Mouse (Mus musculus) small intestine, adult 2 months (tissue): ENCODE data around the gene Chmp3. TPM values are rescaled to one million over a fixed set of nuclear protein-coding genes. Genes with fewer than 3 reads are reported as not detected.

Experiments used
- H3K27ac ChIP-seq: fragments of 200-500 bp; 2 replicates; pipeline ENCODE4 v1.5.1; 2012; ENCODE audit warnings: low read depth, low read length, control low read depth, inconsistent platforms; ENCODE audit not compliant: insufficient read depth
- H3K27me3 ChIP-seq: fragments of 200-500 bp; 2 replicates; pipeline ENCODE4 v1.6.1; 2012; ENCODE audit warnings: mild to moderate bottlenecking, moderate library complexity, low read length, inconsistent platforms; ENCODE audit not compliant: control insufficient read depth, insufficient read depth
- H3K36me3 ChIP-seq: fragments of 200-500 bp; 2 replicates; pipeline ENCODE4 v1.6.1; 2012; ENCODE audit warnings: mild to moderate bottlenecking, low read length, control low read depth, inconsistent platforms; ENCODE audit not compliant: control insufficient read depth, insufficient read depth
- H3K4me1 ChIP-seq: fragments of 200-500 bp; 2 replicates; pipeline ENCODE4 v1.6.1; 2012; ENCODE audit warnings: low read length, inconsistent platforms, mixed read lengths; ENCODE audit not compliant: control insufficient read depth, insufficient read depth, insufficient read length
- H3K4me3 ChIP-seq: fragments of 200-500 bp; 2 replicates; pipeline ENCODE4 v1.5.1; 2012; ENCODE audit warnings: low read depth, mild to moderate bottlenecking, control low read depth, inconsistent platforms, low read length, moderate library complexity
- CTCF ChIP-seq: fragments of 200-500 bp; IDR thresholded peaks from 2 replicates; pipeline ENCODE4 v1.5.1; 2012; ENCODE audit warnings: low read depth, mild to moderate bottlenecking, control low read depth, inconsistent platforms, low read length, moderate library complexity, mixed read lengths; ENCODE audit not compliant: insufficient replicate concordance, insufficient read length; ENCODE audit errors: extremely low read depth
- POLR2A ChIP-seq: fragments of 200-500 bp; IDR thresholded peaks from 2 replicates; pipeline ENCODE4 v1.6.1; 2012; ENCODE audit warnings: low read depth, mild to moderate bottlenecking, control low read depth, inconsistent platforms, low read length, moderate library complexity
- WGBS: fragments of 180-500 bp; shearing (Covaris S2); methylation state at CpG from one replicate; pipeline ENCODE4 v1.1.7; 2018; 5-methylcytosine and 5-hydroxymethylcytosine counted together
- polyA plus RNA-seq: library from polyadenylated mRNA; depleted of rRNA; stranded (reverse); fragments of >200 nt; gene quantifications from 2 replicates; pipeline ENCODE4 v1.2.3, GENCODE M21; 2012; rRNA removed

The Chmp3 gene
- 11.7 and 19.6 TPM in 2 replicates for polyA plus RNA-seq

- Histone ChIP-seq H3K27me3 (no peaks in the 10 kb centered on the region), H3K4me3 (peak within 1 kb of the TSS; percentile 98), H3K4me1 (peaks cover 6% of the 10 kb centered on the region), H3K36me3 (no peaks in the 10 kb centered on the region; the same call in 1 of the 2 replicates), H3K27ac (peak within 1 kb of the TSS; percentile 98)
- TF ChIP-seq CTCF (no peak), POLR2A (peak; percentile 74)
- WGBS: under 1% methylated on average over 59 of the region's 59 CpGs
Measured at GRCm38 (mm10) chr6:71543686-71544499, at the start of gene Chmp3. Gene Chmp3 (plus strand): TSS chr6:71543797.

- under 1% methylated on average over 46 of the region's 46 CpGs for WGBS
Measured at GRCm38 (mm10) chr6:71494341-71495020, 49.1 kb upstream of the Chmp3 start.

GRCm38 (mm10) chr6:71500575-71500974, 43.0 kb upstream of the Chmp3 start:
- Histone ChIP-seq H3K4me1 (peaks cover 4% of the 10 kb centered on the region; the same call in 1 of the 2 replicates), H3K36me3 (peaks cover 30% of the 10 kb centered on the region), H3K27me3 (no peaks in the 10 kb centered on the region), H3K4me3 (no peak overlapping the region), H3K27ac (no peak overlapping the region)
- TF ChIP-seq CTCF (no peak), POLR2A (no peak)
- WGBS: 84% methylated on average over 3 of the region's 3 CpGs

More at GRCm38 (mm10) chr6:71494341-71495020, 49.1 kb upstream of the Chmp3 start:
- peak overlapping the region; percentile 96 for H3K27ac ChIP-seq
- no peak for TF ChIP-seq CTCF
- TF ChIP-seq POLR2A: no peak
- peaks cover 13% of the 10 kb centered on the region for H3K36me3 ChIP-seq
- no peaks in the 10 kb centered on the region for H3K27me3 ChIP-seq
- peak overlapping the region; percentile 82 for H3K4me3 ChIP-seq
- peaks cover 8% of the 10 kb centered on the region; the same call in 1 of the 2 replicates for H3K4me1 ChIP-seq

- WGBS: 54% methylated on average over 4 of the region's 4 CpGs
- Histone ChIP-seq H3K27ac (no peak overlapping the region), H3K4me1 (peaks cover 4% of the 10 kb centered on the region; the same call in 1 of the 2 replicates), H3K4me3 (no peak overlapping the region), H3K27me3 (no peaks in the 10 kb centered on the region), H3K36me3 (peaks cover 31% of the 10 kb centered on the region)
- TF ChIP-seq POLR2A (no peak), CTCF (no peak)
Measured at GRCm38 (mm10) chr6:71503001-71503400, 40.6 kb upstream of the Chmp3 start.

- Histone ChIP-seq H3K27ac (no peak overlapping the region), H3K36me3 (peaks cover 31% of the 10 kb centered on the region)
Measured at GRCm38 (mm10) chr6:71503670-71504069, 39.9 kb upstream of the Chmp3 start.

GRCm38 (mm10) chr6:71504091-71504490, 39.5 kb upstream of the Chmp3 start:
- Histone ChIP-seq H3K27me3 (no peaks in the 10 kb centered on the region), H3K4me3 (no peak overlapping the region), H3K27ac (no peak overlapping the region), H3K4me1 (peaks cover 4% of the 10 kb centered on the region; the same call in 1 of the 2 replicates), H3K36me3 (peaks cover 33% of the 10 kb centered on the region)
- TF ChIP-seq POLR2A (no peak), CTCF (no peak)
- WGBS: 75% methylated on average over 4 of the region's 4 CpGs

More at GRCm38 (mm10) chr6:71503670-71504069, 39.9 kb upstream of the Chmp3 start:
- Histone ChIP-seq H3K4me3 (no peak overlapping the region), H3K4me1 (peaks cover 4% of the 10 kb centered on the region; the same call in 1 of the 2 replicates), H3K27me3 (no peaks in the 10 kb centered on the region)
- TF ChIP-seq CTCF (no peak), POLR2A (no peak)

- peaks cover 38% of the 10 kb centered on the region for H3K36me3 ChIP-seq
- H3K27me3 ChIP-seq: no peaks in the 10 kb centered on the region
- TF ChIP-seq CTCF: no peak
- TF ChIP-seq POLR2A: no peak
- no peak overlapping the region for H3K4me3 ChIP-seq
- H3K4me1 ChIP-seq: peaks cover 4% of the 10 kb centered on the region; the same call in 1 of the 2 replicates
- WGBS: 93% methylated on average over 2 of the region's 2 CpGs
- no peak overlapping the region for H3K27ac ChIP-seq
Measured at GRCm38 (mm10) chr6:71505671-71506070, 37.9 kb upstream of the Chmp3 start.
